ENCODE assay signal across 28 mouse cellular contexts in genomic region chr16:87039861-87040260, GRCm38 (mm10).
DNase-seq lines count a peak whose midpoint lies in the region; ATAC-seq and TF ChIP-seq lines count a peak whose summit lies in the region.
"Had no signal": no experiment of that assay in that cellular context is flagged by ENCODE, and none has a peak within 500 bp of the region (broad histone marks: within the 10 kb centered on the region; RNA-seq: fewer than 3 reads in every experiment).

No protein-coding gene starts in this region.

- WGBS in kidney, postnatal 0 days = 59% methylated on average over 1 of the region's 1 CpGs
- WGBS in intestine, embryonic 16.5 days = 80% methylated on average over 1 of the region's 1 CpGs
- 78% methylated on average over 1 of the region's 1 CpGs for WGBS in stomach, postnatal 0 days

- no peak for TF ChIP-seq CTCF in kidney, postnatal 0 days (IDR thresholded peaks at IDR 0.05; ENCODE audit: low read depth)
- no peak for TF ChIP-seq CTCF in stomach, postnatal 0 days (IDR thresholded peaks at IDR 0.05; ENCODE audit: low read depth)

- H3K4me1 ChIP-seq in kidney, postnatal 0 days (replicated peaks; ENCODE audit: insufficient read depth, low read length) = no peaks in the 10 kb centered on the region
- no peaks in the 10 kb centered on the region for H3K4me1 ChIP-seq in intestine, embryonic 16.5 days (ENCODE audit: control insufficient read depth, insufficient read depth, low read length)
- H3K4me1 ChIP-seq in stomach, postnatal 0 days (replicated peaks; ENCODE audit: control insufficient read depth, insufficient read depth) = no peaks in the 10 kb centered on the region
- H3K4me1 ChIP-seq: embryonic facial prominence, embryonic 13.5 days; forebrain, embryonic 13.5 days; heart, embryonic 12.5 days; heart, embryonic 15.5 days; hindbrain, embryonic 10.5 days; hindbrain, embryonic 13.5 days had no signal

- no peaks in the 10 kb centered on the region for H3K9me3 ChIP-seq in kidney, postnatal 0 days (replicated peaks; ENCODE audit: low read length)
- no peaks in the 10 kb centered on the region for H3K9me3 ChIP-seq in intestine, embryonic 16.5 days (ENCODE audit: control insufficient read depth, low read length)
- H3K9me3 ChIP-seq in stomach, postnatal 0 days (ENCODE audit: control insufficient read depth, low read length) = no peaks in the 10 kb centered on the region
- H3K9me3 ChIP-seq: embryonic facial prominence, embryonic 13.5 days; forebrain, embryonic 10.5 days; forebrain, embryonic 13.5 days; heart, embryonic 12.5 days; heart, embryonic 15.5 days; hindbrain, embryonic 10.5 days; hindbrain, embryonic 13.5 days had no signal

- H3K36me3 ChIP-seq in kidney, postnatal 0 days (ENCODE audit: insufficient read depth, low read length) = no peaks in the 10 kb centered on the region
- no peaks in the 10 kb centered on the region for H3K36me3 ChIP-seq in intestine, embryonic 16.5 days (ENCODE audit: control insufficient read depth, insufficient read depth, low read length)
- H3K36me3 ChIP-seq in stomach, postnatal 0 days (ENCODE audit: control insufficient read depth, insufficient read depth, low read length) = no peaks in the 10 kb centered on the region
- H3K36me3 ChIP-seq: embryonic facial prominence, embryonic 13.5 days; forebrain, embryonic 10.5 days; heart, embryonic 12.5 days; heart, embryonic 15.5 days; hindbrain, embryonic 10.5 days; hindbrain, embryonic 13.5 days had no signal

- H3K4me3 ChIP-seq in kidney, postnatal 0 days (replicated peaks; ENCODE audit: low read depth, low read length) = no peak overlapping the region
- H3K4me3 ChIP-seq in intestine, embryonic 16.5 days (ENCODE audit: low read length) = no peak overlapping the region
- no peak overlapping the region for H3K4me3 ChIP-seq in stomach, postnatal 0 days (ENCODE audit: low read depth, low read length)
- H3K4me3 ChIP-seq: embryonic facial prominence, embryonic 13.5 days; forebrain, embryonic 10.5 days; forebrain, embryonic 13.5 days; gastrocnemius, adult 2 months; heart, embryonic 12.5 days; heart, embryonic 15.5 days; hindbrain, embryonic 10.5 days; hindbrain, embryonic 13.5 days had no signal

- peak; percentile 29 for DNase-seq in kidney, postnatal 0 days (ENCODE audit: low spot score)
- no peak for DNase-seq in kidney, adult 8-10 months
- DNase-seq in stomach, postnatal 0 days (ENCODE audit: low spot score) = no peak
- DNase-seq in adrenal gland, postnatal 10 days = no peak
- DNase-seq: adrenal gland, adult 2 months; adrenal gland, postnatal 25 days; cerebellum, adult 11 months; cerebellum, adult 2 months; cerebellum, adult 9-11 months; cerebellum, postnatal 25 days; forebrain, postnatal 0 days; gastrocnemius, adult 2 months; gastrocnemius, postnatal 14 days; heart, adult 18-20 months; heart, postnatal 10 days; heart, postnatal 36 days; kidney, adult 18-20 months had no signal

- TF ChIP-seq EP300 in stomach, postnatal 0 days (optimal IDR thresholded peaks at IDR 0.05) = no peak

- no peak for ATAC-seq in kidney, postnatal 0 days (replicated peaks; ENCODE audit: low FRiP score, low read depth)
- peak; percentile 78 for ATAC-seq in intestine, embryonic 16.5 days
- ATAC-seq in stomach, postnatal 0 days (ENCODE audit: low FRiP score, low TSS enrichment) = 0 out of 2 replicates have a peak, but pooled peaks have one; percentile 38
- no peak for ATAC-seq in granulocyte monocyte progenitor cell, adult 5-6 weeks (replicated peaks; ENCODE audit: poor library complexity, severe bottlenecking)
- ATAC-seq: forebrain, embryonic 13.5 days; forebrain, postnatal 0 days; hindbrain, embryonic 16.5 days; Patski had no signal

- H3K4me2 ChIP-seq in kidney, postnatal 0 days (ENCODE audit: low read length) = no peak overlapping the region
- no peak overlapping the region for H3K4me2 ChIP-seq in intestine, embryonic 16.5 days (ENCODE audit: low read depth, low read length)
- H3K4me2 ChIP-seq in stomach, postnatal 0 days (replicated peaks; ENCODE audit: low read depth) = no peak overlapping the region
- H3K4me2 ChIP-seq: embryonic facial prominence, embryonic 13.5 days; forebrain, embryonic 13.5 days; heart, embryonic 12.5 days; heart, embryonic 15.5 days; hindbrain, embryonic 13.5 days had no signal

- H3K27ac ChIP-seq in kidney, postnatal 0 days = no peak overlapping the region
- H3K27ac ChIP-seq in intestine, embryonic 16.5 days (ENCODE audit: low read length) = no peak overlapping the region
- H3K27ac ChIP-seq in stomach, postnatal 0 days (replicated peaks) = no peak overlapping the region
- H3K27ac ChIP-seq: embryonic facial prominence, embryonic 13.5 days; forebrain, embryonic 10.5 days; forebrain, embryonic 13.5 days; gastrocnemius, adult 2 months; heart, embryonic 15.5 days; hindbrain, embryonic 10.5 days; hindbrain, embryonic 13.5 days had no signal

- no peak overlapping the region for H3K9ac ChIP-seq in kidney, postnatal 0 days (ENCODE audit: low read depth, low read length)
- H3K9ac ChIP-seq in intestine, embryonic 16.5 days (ENCODE audit: low read depth, low read length) = no peak overlapping the region
- no peak overlapping the region for H3K9ac ChIP-seq in stomach, postnatal 0 days (ENCODE audit: low read length)
- H3K9ac ChIP-seq: embryonic facial prominence, embryonic 13.5 days; forebrain, embryonic 13.5 days; forebrain, postnatal 0 days; heart, embryonic 12.5 days; heart, embryonic 15.5 days; hindbrain, embryonic 13.5 days had no signal

- H3K27me3 ChIP-seq in kidney, postnatal 0 days (ENCODE audit: insufficient read depth, low read length) = no peaks in the 10 kb centered on the region
- no peaks in the 10 kb centered on the region for H3K27me3 ChIP-seq in intestine, embryonic 16.5 days (replicated peaks; ENCODE audit: control insufficient read depth, insufficient read depth, low read length)
- no peaks in the 10 kb centered on the region for H3K27me3 ChIP-seq in stomach, postnatal 0 days (ENCODE audit: control insufficient read depth, insufficient read depth, low read length)
- H3K27me3 ChIP-seq: embryonic facial prominence, embryonic 13.5 days; forebrain, embryonic 13.5 days; heart, embryonic 12.5 days; heart, embryonic 15.5 days; hindbrain, embryonic 13.5 days; Patski had no signal

Comparison
In these comparisons a context has a peak if more than half of its experiments do, and no peak if none do; other contexts are left out.
1. ATAC-seq: peak in intestine, embryonic 16.5 days (single experiment) and stomach, postnatal 0 days (single experiment); none in kidney, postnatal 0 days (single experiment) and granulocyte monocyte progenitor cell, adult 5-6 weeks (single experiment).